Mouse (Mus musculus) limb, embryonic 10.5 days (tissue): ENCODE data around the gene Enox1. TPM values are rescaled to one million over a fixed set of nuclear protein-coding genes. Genes with fewer than 3 reads are reported as not detected.

Experiments
- DNase-seq: peaks from one replicate; pipeline ENCODE4 v3.0.0-alpha.2; 2017; ENCODE audit warnings: low spot score
- H3K27ac ChIP-seq: fragments of 300-500 bp; sonication (generic); 2 replicates; pipeline ENCODE4 v1.5.1; 2016; ENCODE audit warnings: mild to moderate bottlenecking
- H3K27me3 ChIP-seq: fragments of 300-500 bp; sonication (generic); 2 replicates; pipeline ENCODE4 v1.6.1; 2016; ENCODE audit warnings: low read depth, mild to moderate bottlenecking; ENCODE audit not compliant: poor library complexity, severe bottlenecking
- H3K36me3 ChIP-seq: fragments of 300-500 bp; sonication (generic); 2 replicates; pipeline ENCODE4 v1.6.1; 2016; ENCODE audit warnings: mild to moderate bottlenecking, moderate library complexity
- H3K4me1 ChIP-seq: fragments of 300-500 bp; sonication (generic); 2 replicates; pipeline ENCODE4 v1.6.1; 2016
- H3K4me3 ChIP-seq: fragments of 300-500 bp; sonication (generic); 2 replicates; pipeline ENCODE4 v1.5.1; 2016; ENCODE audit warnings: mild to moderate bottlenecking, moderate library complexity
- H3K9me3 ChIP-seq: fragments of 300-500 bp; sonication (generic); replicated peaks from 2 replicates; pipeline ENCODE4 v1.6.1; 2016; ENCODE audit warnings: mild to moderate bottlenecking
- WGBS: fragments of 180-500 bp; shearing (Covaris S2); methylation state at CpG from one replicate; pipeline ENCODE4 v1.1.7; 2016; 5-methylcytosine and 5-hydroxymethylcytosine counted together
- polyA plus RNA-seq: library from polyadenylated mRNA; unstranded; fragments of >200 nt; fragmentation: Nextera tagmentation; extraction: Ambion mirVana; gene quantifications from 2 replicates; pipeline ENCODE4 v1.2.1, GENCODE M21; 2016

The Enox1 gene
- polyA plus RNA-seq, 1 experiment from 2014 or later = 7.0 TPM

DNA sequence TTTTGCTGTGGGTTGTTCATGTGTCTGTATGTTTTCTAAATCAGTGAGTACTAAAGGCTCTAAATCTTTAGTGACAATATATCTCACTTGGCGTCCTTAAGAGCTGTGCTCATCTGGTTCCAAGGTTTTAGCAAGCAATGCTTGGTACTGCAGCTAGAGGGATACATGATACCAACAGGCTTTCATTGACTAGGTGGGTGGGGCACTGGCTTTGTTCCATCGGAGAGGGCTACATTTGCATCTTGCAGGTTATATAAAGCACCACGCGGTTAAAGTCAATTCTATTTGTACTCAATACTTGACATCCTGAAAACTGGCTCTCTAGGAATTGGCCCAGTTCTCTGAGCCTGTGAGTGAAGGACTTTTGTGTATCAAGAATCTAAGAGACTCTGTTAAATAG, 140.5 kb downstream of the Enox1 start:
- H3K4me1 ChIP-seq = no peaks in the 10 kb centered on the region
- DNase-seq = no peak
- WGBS = 66% methylated on average over 4 of the region's 4 CpGs
- H3K4me3 ChIP-seq = no peak overlapping the region
- H3K36me3 ChIP-seq = no peaks in the 10 kb centered on the region
- H3K27ac ChIP-seq = no peak overlapping the region
- H3K9me3 ChIP-seq = no peaks in the 10 kb centered on the region
- no peaks in the 10 kb centered on the region for H3K27me3 ChIP-seq

DNA sequence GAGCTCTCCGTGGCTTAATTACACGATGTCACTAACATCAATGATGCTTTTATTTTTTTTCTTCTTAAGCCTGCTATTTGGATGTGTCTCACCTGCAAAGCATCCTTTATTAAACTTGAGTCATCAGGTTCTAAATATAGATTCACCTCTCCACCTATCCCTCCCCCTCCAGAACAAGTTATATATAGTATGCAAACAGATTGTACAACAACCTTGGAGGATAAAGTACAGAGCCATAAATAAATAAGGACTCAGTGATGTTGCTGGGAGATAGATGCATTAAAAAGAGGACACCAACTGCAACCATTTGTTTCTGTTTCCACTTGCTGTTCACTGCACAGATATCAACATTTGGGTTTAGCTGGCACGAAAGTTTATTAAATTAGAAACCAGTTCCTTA, 141.8 kb downstream of the Enox1 start:
- DNase-seq = no peak
- Histone ChIP-seq H3K4me3 (no peak overlapping the region), H3K36me3 (no peaks in the 10 kb centered on the region), H3K4me1 (no peaks in the 10 kb centered on the region), H3K27me3 (no peaks in the 10 kb centered on the region), H3K27ac (no peak overlapping the region), H3K9me3 (no peaks in the 10 kb centered on the region)
- 94% methylated on average over 3 of the region's 3 CpGs for WGBS

DNA sequence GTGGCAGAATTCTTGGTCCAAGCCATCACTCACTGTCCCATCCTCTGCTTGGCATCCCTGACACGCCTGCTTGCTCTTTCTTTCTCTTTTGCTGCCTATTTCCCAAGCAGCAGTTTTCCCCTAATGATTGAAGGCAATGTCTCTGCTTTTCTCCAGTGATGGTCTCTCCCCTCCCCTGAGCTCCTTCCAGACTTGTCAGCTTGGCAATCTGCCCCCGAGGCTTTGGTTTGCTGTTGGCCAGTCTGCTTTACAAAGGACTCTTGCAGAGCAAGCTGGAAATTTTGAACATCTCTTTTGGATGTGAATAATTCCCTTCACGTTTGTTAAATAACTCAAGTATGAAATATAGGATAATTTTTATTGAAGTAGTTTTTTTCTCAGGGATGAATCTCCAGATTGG, 153.0 kb downstream of the Enox1 start:
- Histone ChIP-seq H3K4me1 (no peaks in the 10 kb centered on the region), H3K36me3 (no peaks in the 10 kb centered on the region), H3K4me3 (no peak overlapping the region)

DNA sequence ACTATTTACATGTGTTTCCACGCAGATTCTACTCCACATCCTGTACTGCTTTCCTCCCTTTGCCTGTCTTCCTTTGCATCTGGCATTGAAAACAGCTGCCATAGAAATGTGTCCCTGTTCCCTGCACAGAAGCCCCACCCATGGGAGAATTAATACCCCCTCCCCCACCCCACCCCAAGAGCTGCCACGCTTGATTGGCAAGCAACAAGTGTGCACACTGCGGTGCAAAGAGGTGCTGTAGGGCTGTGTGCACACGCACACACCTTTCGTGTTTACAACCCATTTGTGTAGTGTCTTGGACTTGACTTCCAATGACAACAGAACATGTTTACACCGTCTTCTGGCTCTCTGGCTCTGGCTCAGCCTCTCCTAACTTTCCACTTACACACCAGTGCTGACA, 154.9 kb downstream of the Enox1 start:
- H3K4me1 ChIP-seq = no peaks in the 10 kb centered on the region
- H3K9me3 ChIP-seq = no peaks in the 10 kb centered on the region
- H3K27me3 ChIP-seq = no peaks in the 10 kb centered on the region
- WGBS = 89% methylated on average over 6 of the region's 6 CpGs
- H3K4me3 ChIP-seq = no peak overlapping the region
- no peak for DNase-seq
- no peak overlapping the region for H3K27ac ChIP-seq
- no peaks in the 10 kb centered on the region for H3K36me3 ChIP-seq

More for the DNA sequence above, 153.0 kb downstream of the Enox1 start:
- no peak overlapping the region for H3K27ac ChIP-seq
- 82% methylated on average over 3 of the region's 3 CpGs for WGBS
- no peaks in the 10 kb centered on the region for H3K27me3 ChIP-seq
- no peak for DNase-seq
- no peaks in the 10 kb centered on the region for H3K9me3 ChIP-seq

DNA sequence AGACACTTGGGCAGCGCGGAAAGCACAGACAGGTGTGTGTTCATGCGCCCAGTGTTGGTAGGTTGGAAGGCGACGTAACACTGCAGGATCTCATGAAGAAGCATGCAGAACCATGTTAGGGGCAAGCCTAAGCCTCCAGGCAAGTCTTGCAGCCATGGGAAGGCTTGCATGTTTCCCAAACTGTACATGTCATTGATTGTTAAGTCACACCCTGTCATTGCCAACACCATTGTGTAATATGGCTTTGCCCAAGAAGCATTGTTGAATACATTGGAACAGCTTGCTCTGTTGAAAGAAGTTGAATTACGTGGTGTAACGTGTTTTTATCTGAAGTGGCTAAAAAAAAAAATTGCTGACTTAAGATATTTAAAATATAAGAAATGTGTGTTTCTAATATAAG, 162.8 kb downstream of the Enox1 start:
- 96% methylated on average over 7 of the region's 7 CpGs for WGBS
- Histone ChIP-seq H3K27ac (no peak overlapping the region), H3K27me3 (no peaks in the 10 kb centered on the region), H3K36me3 (no peaks in the 10 kb centered on the region), H3K4me3 (no peak overlapping the region), H3K4me1 (no peaks in the 10 kb centered on the region), H3K9me3 (no peaks in the 10 kb centered on the region)
- no peak for DNase-seq

DNA sequence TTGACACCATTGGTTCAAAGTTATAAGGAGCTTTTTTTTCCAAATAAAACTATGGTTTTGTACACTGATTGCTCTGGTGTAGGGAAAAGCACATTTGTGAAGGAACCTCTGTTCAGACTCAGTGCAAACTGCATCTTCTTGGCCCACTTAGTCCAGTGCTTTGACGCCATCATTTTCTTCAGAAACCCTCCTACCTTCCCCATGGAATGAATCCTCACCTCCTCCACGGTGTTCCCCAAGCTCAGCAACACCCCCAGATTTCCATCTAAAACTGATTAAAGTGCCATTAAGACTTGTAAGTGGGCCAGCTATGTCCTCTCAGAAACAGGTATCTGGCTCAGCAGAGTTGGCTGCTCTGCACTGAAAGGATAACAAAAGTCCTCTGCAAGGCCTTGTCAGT, 167.8 kb downstream of the Enox1 start:
- Histone ChIP-seq H3K4me3 (no peak overlapping the region), H3K9me3 (no peaks in the 10 kb centered on the region), H3K27me3 (no peaks in the 10 kb centered on the region), H3K4me1 (no peaks in the 10 kb centered on the region), H3K36me3 (no peaks in the 10 kb centered on the region), H3K27ac (no peak overlapping the region)
- WGBS = 90% methylated on average over 2 of the region's 2 CpGs
- no peak for DNase-seq

DNA sequence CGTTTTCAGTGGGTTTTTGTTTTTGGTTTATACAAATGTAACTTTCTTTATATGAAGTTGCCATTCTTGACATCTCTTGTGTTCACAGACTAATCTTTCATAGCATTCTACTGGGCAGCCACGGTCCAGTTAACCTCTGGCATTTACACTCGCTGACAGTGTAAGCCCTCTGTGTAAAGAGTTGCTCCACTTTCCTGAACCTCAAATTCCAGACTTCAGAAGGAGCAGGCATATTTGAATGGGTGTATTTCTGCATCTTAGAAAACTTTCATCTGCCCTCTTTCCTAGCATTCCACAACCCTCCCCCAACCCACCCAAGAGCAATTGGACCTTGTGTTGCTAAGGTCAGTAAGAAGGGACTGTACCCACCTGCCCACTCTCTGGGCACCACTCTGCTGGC, 171.1 kb downstream of the Enox1 start:
- H3K4me3 ChIP-seq = no peak overlapping the region
- H3K4me1 ChIP-seq = no peaks in the 10 kb centered on the region
- H3K36me3 ChIP-seq = no peaks in the 10 kb centered on the region
- H3K27ac ChIP-seq = no peak overlapping the region
- 78% methylated on average over 3 of the region's 3 CpGs for WGBS
- H3K27me3 ChIP-seq = no peaks in the 10 kb centered on the region
- H3K9me3 ChIP-seq = no peaks in the 10 kb centered on the region
- no peak for DNase-seq

DNA sequence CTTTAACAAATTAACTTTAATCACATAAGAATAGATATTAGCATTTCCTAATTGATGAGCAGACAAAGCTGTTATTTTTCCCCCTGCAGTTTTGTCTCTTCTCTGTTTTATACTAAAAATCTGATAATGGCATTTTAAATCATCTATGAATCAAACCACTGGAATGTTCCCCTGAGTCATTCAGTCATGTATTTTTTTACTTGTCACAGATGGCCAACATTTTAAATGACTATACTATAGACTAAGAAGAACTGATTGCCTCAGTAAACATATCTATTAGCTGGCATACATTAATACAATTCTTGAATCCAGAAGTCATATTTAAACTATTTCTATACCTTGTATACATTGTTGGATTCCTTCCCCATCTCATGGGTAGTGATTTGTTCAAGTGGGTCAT, 173.2 kb downstream of the Enox1 start:
- Histone ChIP-seq H3K36me3 (no peaks in the 10 kb centered on the region), H3K4me1 (no peaks in the 10 kb centered on the region), H3K4me3 (no peak overlapping the region), H3K9me3 (no peaks in the 10 kb centered on the region), H3K27me3 (no peaks in the 10 kb centered on the region), H3K27ac (no peak overlapping the region)
- no peak for DNase-seq

DNA sequence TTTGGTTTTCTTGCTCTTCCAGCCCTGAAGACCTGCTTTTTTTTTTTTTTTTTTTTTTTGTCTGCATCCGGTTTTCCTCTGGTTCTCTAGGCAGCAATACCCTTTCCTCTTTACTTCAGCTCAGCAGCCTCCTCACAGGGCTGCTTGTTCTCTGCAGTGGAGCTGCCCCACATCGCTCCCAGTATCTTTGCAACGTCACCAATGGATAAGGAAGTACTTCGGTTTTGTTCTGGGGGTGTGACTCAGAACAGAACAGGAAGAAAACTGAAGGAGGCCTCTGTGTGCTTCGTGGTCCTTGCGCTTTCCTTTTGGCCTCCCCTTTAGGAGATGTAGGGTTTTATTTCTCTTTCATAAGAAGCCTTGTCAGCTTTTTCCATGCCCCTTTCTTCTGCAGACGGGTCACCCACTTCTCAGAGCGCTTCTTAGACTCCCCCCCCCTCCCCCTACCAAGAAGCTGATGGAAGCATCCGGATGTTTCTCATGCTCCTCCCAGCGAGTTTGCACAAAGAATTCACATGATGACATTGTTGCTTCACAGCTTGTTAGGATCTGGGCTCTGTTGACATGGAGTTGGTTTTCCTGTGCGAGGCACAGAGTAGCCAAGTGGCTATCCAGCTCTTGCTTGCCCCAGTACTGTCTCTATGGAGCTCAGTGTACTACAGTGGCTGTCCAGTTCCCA, 187.2 kb downstream of the Enox1 start:
- Histone ChIP-seq H3K36me3 (no peaks in the 10 kb centered on the region), H3K4me3 (no peak overlapping the region), H3K4me1 (no peaks in the 10 kb centered on the region; the same call in 1 of the 2 replicates), H3K27ac (no peak overlapping the region), H3K27me3 (no peaks in the 10 kb centered on the region), H3K9me3 (no peaks in the 10 kb centered on the region)
- 81% methylated on average over 11 of the region's 11 CpGs for WGBS
- DNase-seq = no peak

DNA sequence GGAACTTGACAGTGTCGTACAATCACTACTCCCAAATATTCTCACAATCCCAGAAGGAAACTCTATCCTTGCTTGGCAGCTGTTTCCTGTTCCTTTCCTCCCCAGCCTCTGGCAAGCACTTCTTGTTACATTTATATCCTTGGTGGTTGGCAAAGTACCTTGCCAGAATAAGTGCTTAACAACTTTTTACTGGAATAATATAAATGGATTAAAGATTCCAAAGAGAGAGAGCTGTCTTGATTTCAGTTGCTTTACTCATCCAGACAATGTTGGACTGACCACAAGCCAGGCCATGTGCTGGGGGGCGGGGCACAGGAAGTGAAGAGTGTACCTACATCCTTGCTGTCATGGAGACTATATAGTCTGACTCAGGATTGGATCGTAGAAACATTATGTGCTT, 189.7 kb downstream of the Enox1 start:
- Histone ChIP-seq H3K27me3 (no peaks in the 10 kb centered on the region), H3K36me3 (no peaks in the 10 kb centered on the region), H3K27ac (no peak overlapping the region), H3K4me1 (peaks cover 5% of the 10 kb centered on the region; the same call in 1 of the 2 replicates), H3K4me3 (no peak overlapping the region), H3K9me3 (no peaks in the 10 kb centered on the region)
- WGBS = 93% methylated on average over 3 of the region's 3 CpGs
- DNase-seq = no peak

DNA sequence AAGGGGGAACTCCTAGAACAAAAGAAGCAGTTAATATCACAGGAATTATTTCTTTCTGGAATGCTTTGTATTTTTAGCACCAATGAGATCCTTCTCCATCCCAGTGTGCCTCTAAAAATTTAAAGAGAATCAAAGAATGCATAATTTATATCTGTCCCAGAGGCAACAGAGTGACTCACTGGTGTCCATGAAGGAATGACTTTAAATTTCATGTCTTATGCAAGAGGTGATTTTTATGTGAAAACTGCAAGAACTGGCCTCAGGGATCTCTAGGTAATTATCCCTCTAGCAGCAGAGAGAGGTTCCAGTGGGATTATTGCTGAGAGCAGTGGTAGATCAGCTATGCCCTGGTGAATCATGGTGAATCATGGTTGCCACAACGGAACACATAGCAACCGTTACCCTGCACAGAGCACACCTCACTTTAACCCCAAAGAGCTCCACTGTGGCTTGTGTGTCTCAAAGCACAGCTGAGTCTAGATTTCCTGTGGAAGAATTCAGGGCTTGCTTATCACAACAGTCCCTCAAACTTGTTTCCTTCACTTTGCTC, 195.3 kb downstream of the Enox1 start:
- Histone ChIP-seq H3K27me3 (no peaks in the 10 kb centered on the region), H3K4me3 (no peak overlapping the region), H3K9me3 (no peaks in the 10 kb centered on the region), H3K27ac (no peak overlapping the region), H3K36me3 (no peaks in the 10 kb centered on the region), H3K4me1 (peaks cover 5% of the 10 kb centered on the region; the same call in 1 of the 2 replicates)
- 94% methylated on average over 2 of the region's 2 CpGs for WGBS
- no peak for DNase-seq

DNA sequence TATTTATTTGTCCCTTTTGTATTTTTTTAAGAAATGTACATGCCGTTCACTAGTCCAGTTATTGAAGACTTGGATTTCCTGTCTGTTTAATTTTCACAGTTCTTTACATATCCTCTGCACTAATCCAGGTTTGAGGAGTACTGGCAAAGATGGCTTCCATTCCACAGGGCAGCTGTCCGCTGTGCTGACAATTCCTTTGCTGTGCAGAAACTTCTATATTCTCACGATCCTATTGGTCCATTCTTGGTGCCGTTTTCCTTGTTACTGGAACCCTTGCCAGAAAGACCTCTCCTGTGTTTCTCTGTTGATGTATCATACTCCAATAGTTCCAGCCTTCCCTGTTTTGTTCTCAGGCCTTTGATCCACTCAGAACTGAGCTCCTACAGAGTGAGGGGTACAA, 206.1 kb downstream of the Enox1 start:
- DNase-seq = no peak

DNA sequence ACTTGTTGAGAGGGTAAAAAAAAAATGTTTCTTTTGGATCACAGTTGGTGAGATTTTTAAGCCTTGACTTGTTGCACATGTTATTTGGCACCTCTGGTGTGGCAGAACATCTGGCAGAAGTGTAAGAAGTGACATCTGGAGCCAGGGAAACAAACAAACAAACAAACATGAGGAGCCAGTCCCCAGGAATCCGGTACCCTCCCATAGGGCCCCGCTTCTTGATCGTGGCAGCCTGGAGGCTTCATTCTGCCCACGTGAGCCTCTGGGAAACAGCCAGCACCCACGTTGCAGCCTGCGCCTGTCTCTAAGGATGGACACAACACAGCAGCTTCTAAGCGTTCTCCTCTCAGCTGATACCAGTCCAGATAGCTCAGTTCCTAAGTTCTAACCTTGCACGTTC, 211.8 kb downstream of the Enox1 start:
- H3K36me3 ChIP-seq = no peaks in the 10 kb centered on the region
- H3K4me3 ChIP-seq = no peak overlapping the region
- 73% methylated on average over 8 of the region's 8 CpGs for WGBS
- H3K27me3 ChIP-seq = no peaks in the 10 kb centered on the region
- DNase-seq = no peak
- H3K27ac ChIP-seq = no peak overlapping the region
- peaks cover 7% of the 10 kb centered on the region; the same call in 1 of the 2 replicates for H3K4me1 ChIP-seq
- no peaks in the 10 kb centered on the region for H3K9me3 ChIP-seq

More for the DNA sequence above, 206.1 kb downstream of the Enox1 start:
- Histone ChIP-seq H3K4me3 (no peak overlapping the region), H3K9me3 (no peaks in the 10 kb centered on the region), H3K27ac (no peak overlapping the region), H3K36me3 (no peaks in the 10 kb centered on the region), H3K4me1 (no peaks in the 10 kb centered on the region), H3K27me3 (no peaks in the 10 kb centered on the region)
- WGBS = 85% methylated on average over 4 of the region's 4 CpGs

DNA sequence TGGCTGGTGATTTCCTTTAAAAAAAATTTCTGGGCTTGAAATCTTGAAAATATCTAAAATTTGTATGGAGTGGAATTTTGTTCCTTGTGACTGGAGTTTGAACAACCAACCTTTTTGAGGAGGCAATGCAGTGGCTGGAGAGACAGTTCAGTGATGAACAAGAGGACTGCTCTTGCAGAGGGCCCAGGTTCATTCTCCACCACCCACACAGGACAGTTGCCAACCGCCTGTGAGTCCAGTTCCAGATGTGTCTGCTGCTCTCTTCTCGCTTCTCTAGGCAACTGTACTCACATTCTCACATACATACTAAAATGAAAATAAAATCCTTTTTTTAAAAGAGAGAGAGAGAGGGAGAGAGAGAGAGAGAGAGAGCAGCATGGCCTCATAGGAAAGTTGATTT, 212.5 kb downstream of the Enox1 start:
- H3K4me1 ChIP-seq = peaks cover 7% of the 10 kb centered on the region; the same call in 1 of the 2 replicates
- H3K27me3 ChIP-seq = no peaks in the 10 kb centered on the region
- DNase-seq = no peak
- H3K27ac ChIP-seq = no peak overlapping the region
- no peaks in the 10 kb centered on the region for H3K36me3 ChIP-seq
- no peaks in the 10 kb centered on the region for H3K9me3 ChIP-seq
- no peak overlapping the region for H3K4me3 ChIP-seq
- 77% methylated on average over 2 of the region's 2 CpGs for WGBS
